In the genomic region with DNA sequence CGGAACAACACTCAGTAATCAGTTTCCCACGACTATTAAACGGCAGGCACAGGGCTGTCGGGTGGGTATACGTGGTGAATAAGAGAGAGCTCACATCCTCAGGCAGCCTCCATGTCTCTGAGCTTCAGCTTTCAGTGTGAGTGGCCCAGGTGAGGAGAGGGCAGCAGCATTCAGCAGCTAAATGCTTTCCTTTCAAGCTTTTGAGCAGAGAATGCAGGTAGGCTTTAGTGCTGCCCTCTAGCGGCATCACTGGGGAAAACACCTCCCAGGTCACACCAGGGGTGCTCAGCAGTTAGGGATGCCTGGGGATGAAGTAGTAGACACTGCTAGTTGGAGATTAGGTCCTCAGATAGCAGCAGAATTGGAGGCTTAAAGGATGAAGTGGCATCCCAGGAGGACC, we compare ENCODE assay signal across 10 mouse cellular contexts. TPM values are rescaled to one million over a fixed set of nuclear protein-coding genes. Genes with fewer than 3 reads are reported as not detected.
DNase-seq lines count a peak whose midpoint lies in the region; ATAC-seq and TF ChIP-seq lines count a peak whose summit lies in the region.
"Not testable (repeated sequence)": the region's sequence is repeated elsewhere in the genome, so short reads cannot be mapped to it uniquely, and the experiment has no call there.
"Had no signal": no experiment of that assay in that cellular context is flagged by ENCODE, and none has a peak within 500 bp of the region (broad histone marks: within the 10 kb centered on the region; RNA-seq: fewer than 3 reads in every experiment).

No protein-coding gene starts in this region.

- intact Hi-C loops in gastrocnemius, adult 2 months (cut with DNase I): not testable (repeated sequence)

- H3K9me3 ChIP-seq in E14TG2a.4 (ENCODE audit: low read length); intestine, embryonic 14.5 days (ENCODE audit: control insufficient read depth, low read length); lung, embryonic 16.5 days (ENCODE audit: control insufficient read depth, low read length); neural tube, embryonic 13.5 days: not testable (repeated sequence)

- not testable (repeated sequence) for H3K4me2 ChIP-seq in intestine, embryonic 14.5 days (ENCODE audit: low read length); lung, embryonic 16.5 days (ENCODE audit: low read depth, low read length); neural tube, embryonic 13.5 days

- peak; percentile 15 for TF ChIP-seq CTCF in E14TG2a.4 (conservative IDR thresholded peaks at IDR 0.05; ENCODE audit: low read length)
- TF ChIP-seq CTCF in gastrocnemius, adult 2 months (IDR thresholded peaks at IDR 0.05): peak; percentile 49
- TF ChIP-seq CTCF in testis, adult 2 months (IDR thresholded peaks at IDR 0.05; ENCODE audit: control insufficient read depth, insufficient read depth, insufficient replicate concordance, low read depth, low read length): 0 out of 2 replicates have a peak, but pooled peaks have one; percentile 15

- H3K4me3 ChIP-seq in E14TG2a.4 (replicated peaks; ENCODE audit: low read length); gastrocnemius, adult 2 months; intestine, embryonic 14.5 days (ENCODE audit: low read depth, low read length); lung, embryonic 16.5 days (ENCODE audit: low read length); neural tube, embryonic 13.5 days; testis, adult 2 months (ENCODE audit: control insufficient read depth, low read depth, low read length): not testable (repeated sequence)

- H3K36me3 ChIP-seq in E14TG2a.4 (ENCODE audit: insufficient read depth, low read length); intestine, embryonic 14.5 days (ENCODE audit: control insufficient read depth, insufficient read depth, low read length); lung, embryonic 16.5 days (ENCODE audit: control insufficient read depth, insufficient read depth, low read length); neural tube, embryonic 13.5 days; testis, adult 2 months (ENCODE audit: control insufficient read depth, insufficient read depth, low read length): not testable (repeated sequence)

- ATAC-seq in intestine, embryonic 14.5 days (replicated peaks; ENCODE audit: low FRiP score, low TSS enrichment, low read depth): peak; percentile 43; the same call in 1 of the 2 replicates
- peak; percentile 45; the same call in 1 of the 2 replicates for ATAC-seq in lung, embryonic 16.5 days (ENCODE audit: low read depth)
- ATAC-seq in neural tube, embryonic 13.5 days (ENCODE audit: low read depth): peak; percentile 47

- peak; percentile 17 for DNase-seq in cerebellum, adult 8-10 months
- DNase-seq in gastrocnemius, adult 2 months: peak; percentile 54
- DNase-seq in intestine, embryonic 14.5 days (ENCODE audit: low spot score): not testable (repeated sequence)
- DNase-seq in layer of hippocampus, postnatal 14 days (ENCODE audit: low spot score in 2 of 2): peak; percentile 13 to 15

- H3K27me3 ChIP-seq in E14TG2a.4 (ENCODE audit: insufficient read depth, low read length); intestine, embryonic 14.5 days (replicated peaks; ENCODE audit: control insufficient read depth, insufficient read depth, low read length); lung, embryonic 16.5 days (ENCODE audit: control insufficient read depth, insufficient read depth, low read depth, low read length); neural tube, embryonic 13.5 days; testis, adult 2 months (ENCODE audit: control insufficient read depth, insufficient read depth, low read length): not testable (repeated sequence)

- not testable (repeated sequence) for H3K9ac ChIP-seq in intestine, embryonic 14.5 days (ENCODE audit: low read length); lung, embryonic 16.5 days (ENCODE audit: low read length); neural tube, embryonic 13.5 days

- 0% methylated on average over 1 of the region's 6 CpGs for WGBS in intestine, embryonic 14.5 days
- WGBS in lung, embryonic 16.5 days: 0% methylated on average over 1 of the region's 6 CpGs
- 0% methylated on average over 1 of the region's 6 CpGs for WGBS in neural tube, embryonic 13.5 days

- H3K27ac ChIP-seq in gastrocnemius, adult 2 months; intestine, embryonic 14.5 days (ENCODE audit: low read depth); lung, embryonic 16.5 days (ENCODE audit: low read length); neural tube, embryonic 13.5 days (replicated peaks); testis, adult 2 months (ENCODE audit: control insufficient read depth, insufficient read depth, low read depth, low read length): not testable (repeated sequence)

- H3K4me1 ChIP-seq in E14TG2a.4 (replicated peaks; ENCODE audit: low read depth, low read length); intestine, embryonic 14.5 days (replicated peaks; ENCODE audit: control insufficient read depth, insufficient read depth, low read length); lung, embryonic 16.5 days (replicated peaks; ENCODE audit: control insufficient read depth, insufficient read depth, low read length); neural tube, embryonic 13.5 days (replicated peaks); testis, adult 2 months (ENCODE audit: control insufficient read depth, insufficient read depth, low read length): not testable (repeated sequence)

- not testable (repeated sequence) for TF ChIP-seq POLR2A in testis, adult 2 months (IDR thresholded peaks at IDR 0.05; ENCODE audit: control insufficient read depth, low read depth, low read length)

RNA-seq across cellular contexts. Expression of gene Gm3776, which starts 2.8 kb away (rescaled TPM):
- not detected for total RNA-seq in gastrocnemius, adult 2 months (2021)
- 1.1 and 1.7 TPM in 2 replicates for polyA plus RNA-seq in intestine, embryonic 14.5 days (2014; fragmentation: Nextera tagmentation; extraction: Ambion mirVana)
- not detected for total RNA-seq in layer of hippocampus, postnatal 14 days (2021)
- 0.25 TPM in 1 of 2 replicates, not detected in the other for polyA plus RNA-seq in lung, embryonic 16.5 days (2015; fragmentation: Nextera tagmentation; extraction: Ambion mirVana)
- not detected in 2 replicates for polyA plus RNA-seq in neural tube, embryonic 13.5 days (2015; fragmentation: Nextera tagmentation; extraction: Ambion mirVana)
- polyA plus RNA-seq in testis, adult 2 months (2012; rRNA removed): not detected in 2 replicates
- polyA plus RNA-seq: heart, embryonic 15.5 days; liver, embryonic 12.5 days had no signal

RNA-seq across cellular contexts. Expression of gene Gsta1, which starts 29.2 kb away (rescaled TPM):
- under 1 TPM in 1 of 2 experiments, not detected in 1; 0.33 TPM for total RNA-seq in gastrocnemius, adult 2 months (2021)
- polyA plus RNA-seq in intestine, embryonic 14.5 days (2014; fragmentation: Nextera tagmentation; extraction: Ambion mirVana): 1.2 and 3.1 TPM in 2 replicates
- not detected for total RNA-seq in layer of hippocampus, postnatal 14 days (2021)
- not detected in 2 replicates for polyA plus RNA-seq in lung, embryonic 16.5 days (2015; fragmentation: Nextera tagmentation; extraction: Ambion mirVana)
- polyA plus RNA-seq in neural tube, embryonic 13.5 days (2015; fragmentation: Nextera tagmentation; extraction: Ambion mirVana): not detected in 2 replicates
- polyA plus RNA-seq in testis, adult 2 months (2012; rRNA removed): 0.18 TPM in 1 of 2 replicates, not detected in the other
- polyA plus RNA-seq: heart, embryonic 15.5 days; liver, embryonic 12.5 days had no signal

RNA-seq across cellular contexts. Expression of gene Gm10639, which starts 30.0 kb away (rescaled TPM):
- total RNA-seq in gastrocnemius, adult 2 months (2021): not detected
- polyA plus RNA-seq in intestine, embryonic 14.5 days (2014; fragmentation: Nextera tagmentation; extraction: Ambion mirVana): not detected in 2 replicates
- under 1 TPM in 1 of 2 experiments, not detected in 1; 0.93 TPM for total RNA-seq in layer of hippocampus, postnatal 14 days (2021)
- polyA plus RNA-seq in lung, embryonic 16.5 days (2015; fragmentation: Nextera tagmentation; extraction: Ambion mirVana): not detected in 2 replicates
- not detected in 2 replicates for polyA plus RNA-seq in neural tube, embryonic 13.5 days (2015; fragmentation: Nextera tagmentation; extraction: Ambion mirVana)
- polyA plus RNA-seq in testis, adult 2 months (2012; rRNA removed): not detected in 2 replicates
- polyA plus RNA-seq: heart, embryonic 15.5 days; liver, embryonic 12.5 days had no signal

RNA-seq across cellular contexts. Expression of gene Omt2a, which starts 54.9 kb away (rescaled TPM):
- total RNA-seq in gastrocnemius, adult 2 months (2021): not detected
- not detected in 2 replicates for polyA plus RNA-seq in intestine, embryonic 14.5 days (2014; fragmentation: Nextera tagmentation; extraction: Ambion mirVana)
- total RNA-seq in layer of hippocampus, postnatal 14 days (2021): not detected
- polyA plus RNA-seq in lung, embryonic 16.5 days (2015; fragmentation: Nextera tagmentation; extraction: Ambion mirVana): not detected in 2 replicates
- not detected in 2 replicates for polyA plus RNA-seq in neural tube, embryonic 13.5 days (2015; fragmentation: Nextera tagmentation; extraction: Ambion mirVana)
- polyA plus RNA-seq in testis, adult 2 months (2012; rRNA removed): not detected in 2 replicates
- polyA plus RNA-seq: heart, embryonic 15.5 days; liver, embryonic 12.5 days had no signal
